Mouse (Mus musculus) hindbrain, embryonic 10.5 days (tissue): ENCODE data around the gene Efna5. TPM values are rescaled to one million over a fixed set of nuclear protein-coding genes. Genes with fewer than 3 reads are reported as not detected.

Experiments
- DNase-seq: peaks from one replicate; pipeline ENCODE4 v3.0.0-alpha.2; 2017; ENCODE audit warnings: low spot score
- H3K27ac ChIP-seq: fragments of 300-500 bp; sonication (generic); 2 replicates; pipeline ENCODE4 v1.5.1; 2016; ENCODE audit warnings: mild to moderate bottlenecking, moderate library complexity
- H3K27me3 ChIP-seq: fragments of 300-500 bp; sonication (generic); 2 replicates; pipeline ENCODE4 v1.6.1; 2016; ENCODE audit warnings: mild to moderate bottlenecking; ENCODE audit not compliant: poor library complexity, insufficient read depth, severe bottlenecking
- H3K36me3 ChIP-seq: fragments of 300-500 bp; sonication (generic); 2 replicates; pipeline ENCODE4 v1.6.1; 2016; ENCODE audit warnings: mild to moderate bottlenecking, moderate library complexity
- H3K4me1 ChIP-seq: fragments of 300-500 bp; sonication (generic); replicated peaks from 2 replicates; pipeline ENCODE4 v1.6.1; 2016; ENCODE audit warnings: mild to moderate bottlenecking
- H3K4me3 ChIP-seq: fragments of 300-500 bp; sonication (generic); 2 replicates; pipeline ENCODE4 v1.5.1; 2016; ENCODE audit warnings: mild to moderate bottlenecking, moderate library complexity
- H3K9me3 ChIP-seq: fragments of 300-500 bp; sonication (generic); 2 replicates; pipeline ENCODE4 v1.6.1; 2016; ENCODE audit warnings: mild to moderate bottlenecking, moderate library complexity
- WGBS: fragments of 180-500 bp; shearing (Covaris S2); methylation state at CpG from one replicate; pipeline ENCODE4 v1.1.7; 2016; 5-methylcytosine and 5-hydroxymethylcytosine counted together
- polyA plus RNA-seq: library from polyadenylated mRNA; unstranded; fragments of >200 nt; fragmentation: Nextera tagmentation; extraction: Ambion mirVana; gene quantifications from 2 replicates; pipeline ENCODE4 v1.2.1, GENCODE M21; 2016

The Efna5 gene
- polyA plus RNA-seq, 1 experiment from 2014 or later, result 40.5 TPM

DNA sequence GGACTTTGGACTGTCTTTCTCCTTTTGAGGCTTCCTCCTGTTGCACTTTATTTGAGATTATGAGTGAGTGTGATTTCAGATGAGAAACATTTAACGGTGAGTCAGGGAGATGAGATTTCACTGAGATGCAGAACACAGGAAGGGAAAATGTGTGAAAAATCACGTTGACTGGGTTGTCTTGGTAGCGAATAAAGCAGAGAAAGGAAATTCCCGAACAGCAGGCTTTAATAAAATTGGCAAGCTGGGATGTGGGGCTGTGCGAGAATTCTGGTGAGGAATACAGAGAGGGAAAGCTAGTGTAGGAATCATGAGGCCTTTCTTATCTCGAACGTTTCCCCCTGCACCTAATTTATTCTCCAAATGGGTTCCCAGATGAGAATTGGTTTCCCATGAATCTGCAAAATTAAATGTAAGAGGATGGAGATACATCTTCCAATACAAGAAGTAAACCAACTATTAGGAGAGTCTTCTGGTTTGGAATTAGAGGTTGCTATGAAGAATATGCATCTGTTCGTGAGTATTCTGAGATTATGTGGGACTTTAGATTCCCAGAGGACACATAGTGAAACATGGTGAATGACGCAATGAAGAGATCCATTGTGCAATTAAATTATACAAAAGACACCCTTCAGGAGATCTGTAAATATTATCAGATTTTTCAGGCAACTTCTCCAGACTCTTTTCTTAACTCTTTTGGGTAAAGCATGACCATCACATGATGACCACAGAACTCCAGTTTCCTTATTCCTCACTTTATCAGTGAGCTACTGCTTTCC is 290.2 kb downstream of the Efna5 start:
- H3K27me3 ChIP-seq, result no peaks in the 10 kb centered on the region
- H3K36me3 ChIP-seq, result no peaks in the 10 kb centered on the region
- peaks cover 7% of the 10 kb centered on the region; the same call in 1 of the 2 replicates for H3K9me3 ChIP-seq
- no peaks in the 10 kb centered on the region for H3K4me1 ChIP-seq
- no peak for DNase-seq
- no peak overlapping the region for H3K27ac ChIP-seq
- no peak overlapping the region for H3K4me3 ChIP-seq
- WGBS, result 82% methylated on average over 9 of the region's 9 CpGs

DNA sequence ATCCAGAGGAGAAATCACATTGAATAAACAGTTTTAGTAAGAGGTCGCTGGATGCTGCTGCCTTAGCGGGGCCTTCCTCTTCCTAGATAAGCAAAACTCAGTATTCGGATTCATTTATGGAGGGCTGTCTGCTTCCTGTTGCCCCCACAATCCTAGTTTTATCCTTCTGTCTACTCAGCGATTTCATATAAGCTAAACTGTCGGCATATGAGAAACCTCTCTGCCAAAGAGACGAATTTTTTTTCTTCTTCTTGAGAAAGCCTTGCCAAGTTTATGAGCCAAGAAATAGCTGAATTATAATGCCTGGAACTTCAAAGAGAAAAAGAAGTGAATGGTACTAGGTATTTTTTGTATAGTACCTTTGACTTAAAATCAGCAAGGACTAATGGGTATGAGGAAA is 301.0 kb downstream of the Efna5 start:
- Histone ChIP-seq H3K27me3 (no peaks in the 10 kb centered on the region), H3K36me3 (no peaks in the 10 kb centered on the region), H3K4me1 (no peaks in the 10 kb centered on the region), H3K27ac (no peak overlapping the region), H3K4me3 (no peak overlapping the region), H3K9me3 (no peaks in the 10 kb centered on the region)
- no peak for DNase-seq
- WGBS, result 90% methylated on average over 6 of the region's 6 CpGs

DNA sequence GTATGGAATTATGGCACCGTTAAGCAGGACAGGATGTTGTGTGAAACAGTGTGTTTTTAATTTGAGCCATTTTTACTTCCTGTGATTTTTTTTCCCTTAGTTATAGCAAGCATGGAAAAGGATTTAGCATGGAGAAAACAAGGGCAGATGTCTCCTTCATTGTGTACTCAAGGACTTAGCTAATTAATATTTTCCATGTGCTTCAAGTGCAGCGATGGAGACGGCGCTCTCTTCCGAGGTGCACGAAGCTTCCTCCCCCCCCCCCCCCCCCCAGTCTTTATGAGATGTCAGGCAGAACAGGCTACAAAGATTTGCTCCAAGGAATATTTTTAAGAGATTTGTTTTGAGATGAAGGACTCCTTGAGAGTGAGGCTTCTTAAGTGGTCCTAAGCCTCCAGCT is 301.5 kb downstream of the Efna5 start:
- H3K36me3 ChIP-seq, result no peaks in the 10 kb centered on the region
- no peak overlapping the region for H3K4me3 ChIP-seq
- no peak for DNase-seq
- 88% methylated on average over 6 of the region's 6 CpGs for WGBS
- no peak overlapping the region for H3K27ac ChIP-seq
- no peaks in the 10 kb centered on the region for H3K4me1 ChIP-seq
- H3K27me3 ChIP-seq, result no peaks in the 10 kb centered on the region
- H3K9me3 ChIP-seq, result no peaks in the 10 kb centered on the region

DNA sequence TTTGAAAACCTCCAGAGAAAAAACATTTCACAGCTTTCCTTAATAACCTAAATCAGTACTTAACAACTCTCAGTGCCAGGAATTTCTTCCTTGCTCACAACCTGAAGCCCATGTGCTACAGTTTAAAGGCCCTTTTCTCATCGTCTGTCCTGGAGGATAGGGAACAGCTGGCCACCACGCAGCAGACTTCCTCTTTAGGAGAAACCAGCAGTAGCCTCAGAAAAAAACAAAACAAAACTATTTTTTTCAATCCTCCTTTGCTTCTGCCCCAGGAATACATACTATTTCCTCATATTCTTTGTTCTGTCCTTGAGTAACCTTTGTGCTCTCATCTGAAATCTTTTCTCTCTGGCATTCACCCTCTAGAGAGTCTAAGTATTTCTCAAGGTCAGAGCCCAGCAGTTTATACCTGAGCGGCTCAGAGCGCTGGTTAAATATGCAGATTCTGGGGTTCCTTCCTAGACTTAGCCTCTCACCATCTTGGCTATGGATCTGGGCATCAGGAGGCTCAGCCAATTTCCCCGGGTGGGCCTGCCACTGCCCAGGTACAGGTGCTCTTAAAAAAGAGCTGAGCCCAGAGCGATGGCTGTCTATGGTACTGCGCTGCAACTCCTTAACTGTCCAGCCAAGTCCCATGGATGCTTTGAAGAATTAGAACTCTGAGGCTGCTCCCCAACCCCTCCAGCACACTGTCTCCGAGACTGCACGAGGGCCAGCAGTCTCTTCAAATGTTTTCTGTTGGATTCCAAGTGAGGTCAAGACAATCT is 306.4 kb downstream of the Efna5 start:
- no peaks in the 10 kb centered on the region for H3K27me3 ChIP-seq
- 81% methylated on average over 9 of the region's 9 CpGs for WGBS
- no peak overlapping the region for H3K4me3 ChIP-seq
- no peaks in the 10 kb centered on the region for H3K9me3 ChIP-seq
- H3K36me3 ChIP-seq, result no peaks in the 10 kb centered on the region
- DNase-seq, result no peak
- H3K4me1 ChIP-seq, result no peaks in the 10 kb centered on the region
- no peak overlapping the region for H3K27ac ChIP-seq

DNA sequence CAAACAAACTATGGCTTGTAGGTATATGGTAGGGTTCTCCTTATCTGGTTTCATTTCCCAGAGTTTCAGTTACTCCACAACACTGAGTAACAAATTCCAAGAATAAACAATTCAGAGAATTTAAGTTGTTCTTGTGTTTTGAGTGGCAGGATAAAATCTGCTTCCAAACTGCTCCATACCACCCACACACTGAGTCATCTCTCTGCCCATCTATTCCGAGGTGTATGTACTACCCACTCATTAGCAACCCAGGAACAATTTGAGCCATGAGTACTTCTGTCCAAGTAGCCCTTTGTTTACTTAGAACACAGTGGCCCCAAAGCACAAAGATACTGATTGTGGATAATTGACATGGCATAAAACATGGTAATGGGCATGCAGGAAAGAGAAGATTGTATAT is 311.0 kb downstream of the Efna5 start:
- Histone ChIP-seq H3K27ac (no peak overlapping the region), H3K36me3 (no peaks in the 10 kb centered on the region), H3K4me3 (no peak overlapping the region), H3K9me3 (no peaks in the 10 kb centered on the region), H3K27me3 (no peaks in the 10 kb centered on the region), H3K4me1 (0 out of 2 replicates have a peak, but pooled peaks cover 6% of the 10 kb centered on the region)
- 75% methylated on average over 1 of the region's 1 CpGs for WGBS
- DNase-seq, result no peak

DNA sequence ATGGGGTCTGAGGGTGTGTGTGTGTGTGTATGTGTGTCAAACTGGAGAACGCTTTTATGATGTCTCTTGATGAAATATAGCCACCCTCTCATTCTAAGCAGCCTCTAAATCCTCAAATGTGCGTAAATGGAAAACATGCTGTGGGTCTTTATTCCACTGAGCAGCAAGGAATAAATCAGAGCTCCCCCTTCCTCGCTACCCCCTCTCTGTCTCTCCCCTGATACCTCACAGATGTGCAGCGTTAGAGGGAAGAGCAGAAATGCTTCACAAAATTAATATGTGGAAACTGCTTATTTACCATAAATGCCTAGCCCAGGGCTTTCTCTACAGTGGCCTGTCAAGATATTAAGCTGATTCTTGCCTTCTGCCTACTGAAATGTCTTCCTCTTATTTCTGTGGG is 313.1 kb downstream of the Efna5 start:
- H3K4me1 ChIP-seq, result 0 out of 2 replicates have a peak, but pooled peaks cover 6% of the 10 kb centered on the region
- 89% methylated on average over 4 of the region's 4 CpGs for WGBS
- no peak overlapping the region for H3K4me3 ChIP-seq
- no peaks in the 10 kb centered on the region for H3K27me3 ChIP-seq
- no peaks in the 10 kb centered on the region for H3K9me3 ChIP-seq
- H3K27ac ChIP-seq, result no peak overlapping the region
- no peak for DNase-seq
- no peaks in the 10 kb centered on the region for H3K36me3 ChIP-seq

DNA sequence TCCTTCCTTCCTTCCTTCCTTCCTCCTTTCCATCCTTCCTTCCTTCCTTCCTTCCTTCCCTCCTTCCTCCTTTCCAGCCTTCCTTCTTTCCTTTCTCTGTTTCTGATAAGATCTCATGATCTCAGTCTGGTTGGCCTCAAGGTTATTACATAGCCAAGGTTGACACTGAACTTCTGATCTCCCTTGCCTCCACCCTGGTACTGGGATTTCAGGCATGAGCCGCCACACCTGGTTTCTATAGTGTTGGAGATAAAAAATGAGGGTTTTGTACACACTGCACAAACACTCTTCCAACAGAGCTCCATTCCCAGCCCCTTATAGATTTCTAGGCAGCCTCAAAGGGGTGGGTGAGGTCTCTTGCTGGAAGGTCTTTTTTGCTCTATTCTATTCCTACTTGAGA is 315.5 kb downstream of the Efna5 start:
- no peak for DNase-seq
- Histone ChIP-seq H3K4me3 (no peak overlapping the region), H3K27ac (no peak overlapping the region), H3K4me1 (0 out of 2 replicates have a peak, but pooled peaks cover 6% of the 10 kb centered on the region), H3K27me3 (no peaks in the 10 kb centered on the region), H3K9me3 (no peaks in the 10 kb centered on the region), H3K36me3 (no peaks in the 10 kb centered on the region)
- 87% methylated on average over 1 of the region's 1 CpGs for WGBS

DNA sequence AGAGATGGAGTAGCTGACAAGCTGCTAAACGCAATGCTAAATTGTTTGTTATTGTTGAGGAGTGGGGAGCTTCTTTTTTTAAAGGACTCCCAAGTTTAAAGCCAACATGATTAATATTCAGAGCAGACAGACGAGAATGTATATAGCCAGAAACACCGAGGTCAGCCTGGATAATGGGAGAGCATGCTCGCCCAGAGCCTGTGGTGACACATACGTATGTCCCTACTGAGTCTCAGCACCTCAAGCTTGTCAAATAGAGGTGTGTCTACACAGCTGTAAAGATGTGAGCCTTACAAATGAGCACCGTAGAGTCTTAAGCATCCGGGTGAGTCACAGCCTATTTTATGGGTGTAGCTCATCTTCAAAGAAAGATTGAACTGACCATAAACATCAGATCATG is 318.7 kb downstream of the Efna5 start:
- 77% methylated on average over 7 of the region's 7 CpGs for WGBS
- no peak overlapping the region for H3K4me3 ChIP-seq

DNA sequence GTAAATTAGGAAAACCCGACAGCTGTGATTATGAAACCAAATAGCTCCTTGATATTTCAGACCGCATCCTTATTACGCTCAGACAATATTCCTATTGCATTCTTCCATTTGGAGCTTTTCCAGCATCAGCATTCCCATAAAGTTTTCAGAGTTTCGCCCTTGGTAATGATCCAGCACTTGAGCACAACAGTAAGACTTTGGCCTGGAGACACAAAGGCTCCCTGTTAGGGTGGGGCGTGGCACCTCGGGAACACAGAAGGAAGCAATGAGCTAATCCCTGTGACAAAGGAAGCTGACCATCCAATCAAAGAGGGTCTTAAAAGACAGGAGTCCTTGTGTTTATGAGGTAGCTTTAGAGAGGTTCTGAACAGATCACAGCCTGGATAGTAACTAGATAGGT is 323.9 kb downstream of the Efna5 start:
- WGBS, result 70% methylated on average over 6 of the region's 6 CpGs
- DNase-seq, result no peak
- Histone ChIP-seq H3K36me3 (no peaks in the 10 kb centered on the region), H3K4me1 (no peaks in the 10 kb centered on the region), H3K27ac (no peak overlapping the region), H3K9me3 (no peaks in the 10 kb centered on the region), H3K4me3 (no peak overlapping the region), H3K27me3 (no peaks in the 10 kb centered on the region)

More for the DNA sequence above, 318.7 kb downstream of the Efna5 start:
- no peaks in the 10 kb centered on the region for H3K9me3 ChIP-seq
- no peaks in the 10 kb centered on the region for H3K4me1 ChIP-seq
- H3K36me3 ChIP-seq, result no peaks in the 10 kb centered on the region
- no peak overlapping the region for H3K27ac ChIP-seq
- H3K27me3 ChIP-seq, result no peaks in the 10 kb centered on the region
- DNase-seq, result no peak
